Mouse (Mus musculus) left cerebral cortex, adult 2 months (tissue): ENCODE results near the gene Mgat5. TPM values are rescaled to one million over a fixed set of nuclear protein-coding genes. Genes with fewer than 3 reads are reported as not detected.
A peak's percentile ranks its signal among the peaks of the same experiment; 100 is the strongest.

Experiments used
- DNase-seq, 2 experiments: peaks; one replicate each; pipeline ENCODE4 v3.0.0; 2021 to 2022; ENCODE audit warnings: low spot score in 2 of 2, mixed read lengths in 1 of 2; ENCODE audit errors: extremely low spot score in 1 of 2
- H3K27ac ChIP-seq: fragments of 200-600 bp; 2 replicates; pipeline ENCODE4 v1.8.1; 2022
- H3K4me3 ChIP-seq: fragments of 200-600 bp; 2 replicates; pipeline ENCODE4 v1.8.1; 2022
- CTCF ChIP-seq: fragments of 200-600 bp; IDR thresholded peaks from 2 replicates; pipeline ENCODE4 v1.8.1; 2022; ENCODE audit warnings: antibody characterized with exemption, mild to moderate bottlenecking, moderate library complexity
- intact Hi-C: fragments of 180-260 bp; cut with DNase I; formaldehyde crosslinking; loops from one replicate; pipeline ENCODE4 v1.15.1; 2025
- total RNA-seq, 2 experiments: library from RNA; stranded (reverse); gene quantifications; 2 replicates each; pipeline ENCODE4 v1.2.3; 2021

The Mgat5 gene
- total RNA-seq, 2 experiments from 2014 or later: 78.7 to 79.6 TPM

GRCm38 (mm10) chr1:127537204-127538038 lies 332.6 kb downstream of the Mgat5 start:
- no peak for TF ChIP-seq CTCF

More at GRCm38 (mm10) chr1:127537204-127538038, 332.6 kb downstream of the Mgat5 start:
- Histone ChIP-seq H3K27ac (no peak overlapping the region), H3K4me3 (peak overlapping the region; percentile 36)
- no peak for DNase-seq
- intact Hi-C loops: no loop called here
